Mouse (Mus musculus): ENCODE measurements at regions not wholly inside any gene's neighbourhood (a gene's known extent, or its start where the extent isn't known, plus 50 kb on each side); places are given as distances from the start of the nearest gene placed in this dataset.

DNA sequence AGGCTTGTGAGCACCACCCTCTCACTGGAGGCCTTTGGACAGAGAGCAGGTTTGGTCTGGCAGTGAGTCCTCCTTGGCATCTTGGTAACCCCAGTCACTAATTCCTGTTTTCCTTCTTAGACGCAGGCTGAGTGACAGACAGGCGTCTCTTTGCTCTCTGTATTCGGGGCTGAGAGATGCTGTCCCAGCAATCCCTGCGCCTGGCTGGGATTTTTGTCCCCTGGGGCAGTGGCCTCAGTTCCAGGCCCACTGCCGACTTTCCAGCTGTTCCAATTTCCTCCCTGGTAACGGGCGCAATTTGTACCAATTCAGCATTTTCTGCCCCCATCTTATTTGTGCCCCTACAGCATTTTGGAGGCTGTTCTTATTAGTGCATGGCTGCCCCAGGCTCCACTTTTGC, 118.5 kb upstream of the Irx6 start:
- Histone ChIP-seq H3K4me2 (ENCODE audit: low read depth, low read length) (no peak overlapping the region), H3K36me3 (ENCODE audit: control insufficient read depth, insufficient read depth, low read length) (no peaks in the 10 kb centered on the region), H3K4me1 (ENCODE audit: control insufficient read depth, insufficient read depth, low read length) (no peaks in the 10 kb centered on the region), H3K27me3 (ENCODE audit: control insufficient read depth, insufficient read depth, low read length) (no peaks in the 10 kb centered on the region), H3K9ac (ENCODE audit: low read length) (no peak overlapping the region), H3K9me3 (replicated peaks; ENCODE audit: control insufficient read depth, low read length) (no peaks in the 10 kb centered on the region), H3K4me3 (replicated peaks; ENCODE audit: low read length) (no peak overlapping the region), H3K27ac (ENCODE audit: low read length) (no peak overlapping the region)
- WGBS, result 78% methylated on average over 7 of the region's 7 CpGs
- no peak for ATAC-seq (ENCODE audit: insufficient read depth, low FRiP score)

DNA sequence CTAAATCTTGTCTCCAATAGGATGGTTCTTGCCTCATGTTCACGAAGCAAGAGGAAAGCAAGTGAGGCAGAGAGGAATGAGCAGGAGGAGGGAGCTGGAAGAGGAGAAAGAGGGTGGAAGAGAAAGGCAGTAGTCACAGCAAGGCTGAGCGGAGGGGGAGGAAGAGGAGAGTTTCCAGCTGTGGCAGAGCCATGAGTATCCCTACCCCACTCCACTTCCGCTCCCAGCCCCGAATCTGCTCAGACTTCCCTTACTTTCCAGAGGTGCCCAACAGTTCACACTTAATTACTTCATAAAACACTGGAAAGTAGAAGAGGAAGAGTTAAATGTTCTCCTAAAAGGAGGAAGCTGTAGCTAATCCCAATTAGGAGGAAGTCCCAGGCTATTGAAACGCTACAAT, 111.6 kb upstream of the Irx6 start:
- no peaks in the 10 kb centered on the region for H3K4me1 ChIP-seq (ENCODE audit: control insufficient read depth, insufficient read depth, low read length)
- WGBS, result 70% methylated on average over 5 of the region's 5 CpGs
- H3K36me3 ChIP-seq (ENCODE audit: control insufficient read depth, insufficient read depth, low read length), result no peaks in the 10 kb centered on the region
- no peak for ATAC-seq (ENCODE audit: insufficient read depth, low FRiP score)
- H3K27ac ChIP-seq (ENCODE audit: low read length), result no peak overlapping the region
- no peak overlapping the region for H3K4me2 ChIP-seq (ENCODE audit: low read depth, low read length)
- H3K27me3 ChIP-seq (ENCODE audit: control insufficient read depth, insufficient read depth, low read length), result no peaks in the 10 kb centered on the region
- H3K9ac ChIP-seq (ENCODE audit: low read length), result no peak overlapping the region
- no peaks in the 10 kb centered on the region for H3K9me3 ChIP-seq (replicated peaks; ENCODE audit: control insufficient read depth, low read length)
- H3K4me3 ChIP-seq (replicated peaks; ENCODE audit: low read length), result no peak overlapping the region

DNA sequence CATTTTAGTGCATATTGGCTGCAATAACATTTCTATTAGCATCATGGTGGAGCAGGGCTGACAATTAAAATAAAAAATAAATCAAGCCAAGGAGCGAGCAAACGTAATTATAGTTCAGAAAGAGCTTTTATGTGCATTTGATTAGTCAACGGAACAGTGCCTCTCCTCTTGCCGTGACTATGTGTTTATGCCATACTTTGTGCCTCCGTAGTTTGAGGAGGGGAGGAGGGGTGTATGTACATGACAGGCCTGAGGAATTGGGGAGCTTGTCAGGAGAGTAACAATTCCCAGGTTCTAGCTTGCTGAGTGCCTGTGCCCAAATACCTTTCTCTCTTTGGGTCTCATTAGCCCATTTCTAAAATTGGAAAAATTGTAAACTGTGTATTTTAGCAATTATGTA, 111.1 kb upstream of the Irx6 start:
- no peak overlapping the region for H3K4me2 ChIP-seq (ENCODE audit: low read depth, low read length)
- H3K4me3 ChIP-seq (replicated peaks; ENCODE audit: low read length), result no peak overlapping the region
- no peaks in the 10 kb centered on the region for H3K36me3 ChIP-seq (ENCODE audit: control insufficient read depth, insufficient read depth, low read length)
- H3K27ac ChIP-seq (ENCODE audit: low read length), result no peak overlapping the region
- H3K27me3 ChIP-seq (ENCODE audit: control insufficient read depth, insufficient read depth, low read length), result no peaks in the 10 kb centered on the region
- H3K9ac ChIP-seq (ENCODE audit: low read length), result no peak overlapping the region
- ATAC-seq (ENCODE audit: insufficient read depth, low FRiP score), result no peak
- no peaks in the 10 kb centered on the region for H3K9me3 ChIP-seq (replicated peaks; ENCODE audit: control insufficient read depth, low read length)
- WGBS, result 65% methylated on average over 5 of the region's 5 CpGs
- H3K4me1 ChIP-seq (ENCODE audit: control insufficient read depth, insufficient read depth, low read length), result no peaks in the 10 kb centered on the region

DNA sequence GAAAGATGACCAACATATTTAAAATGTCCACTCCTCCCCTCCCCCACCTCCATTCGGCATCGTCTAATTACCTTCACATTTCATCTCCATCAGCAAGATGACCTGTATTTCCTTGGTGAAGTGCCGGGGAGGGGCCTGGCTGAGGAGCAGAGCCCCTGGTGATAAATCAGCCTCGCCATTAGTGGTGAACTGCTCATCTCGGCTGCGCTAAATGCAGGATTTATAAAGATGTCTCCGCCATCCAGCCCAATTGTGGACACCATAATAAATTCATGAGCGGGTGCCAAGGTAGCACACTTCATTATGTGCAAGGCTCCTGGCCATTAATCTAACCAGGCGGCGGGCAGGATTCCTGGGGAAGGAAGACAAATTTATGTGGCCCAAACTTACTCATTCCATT, 104.4 kb upstream of the Irx6 start:
- no peaks in the 10 kb centered on the region for H3K27me3 ChIP-seq (ENCODE audit: control insufficient read depth, insufficient read depth, low read length)
- ATAC-seq (ENCODE audit: insufficient read depth, low FRiP score), result no peak
- no peaks in the 10 kb centered on the region for H3K9me3 ChIP-seq (replicated peaks; ENCODE audit: control insufficient read depth, low read length)
- no peak overlapping the region for H3K4me2 ChIP-seq (ENCODE audit: low read depth, low read length)
- no peak overlapping the region for H3K4me3 ChIP-seq (replicated peaks; ENCODE audit: low read length)
- WGBS, result 43% methylated on average over 10 of the region's 10 CpGs
- H3K36me3 ChIP-seq (ENCODE audit: control insufficient read depth, insufficient read depth, low read length), result no peaks in the 10 kb centered on the region
- no peak overlapping the region for H3K9ac ChIP-seq (ENCODE audit: low read length)
- H3K4me1 ChIP-seq (ENCODE audit: control insufficient read depth, insufficient read depth, low read length), result no peaks in the 10 kb centered on the region
- H3K27ac ChIP-seq (ENCODE audit: low read length), result no peak overlapping the region

DNA sequence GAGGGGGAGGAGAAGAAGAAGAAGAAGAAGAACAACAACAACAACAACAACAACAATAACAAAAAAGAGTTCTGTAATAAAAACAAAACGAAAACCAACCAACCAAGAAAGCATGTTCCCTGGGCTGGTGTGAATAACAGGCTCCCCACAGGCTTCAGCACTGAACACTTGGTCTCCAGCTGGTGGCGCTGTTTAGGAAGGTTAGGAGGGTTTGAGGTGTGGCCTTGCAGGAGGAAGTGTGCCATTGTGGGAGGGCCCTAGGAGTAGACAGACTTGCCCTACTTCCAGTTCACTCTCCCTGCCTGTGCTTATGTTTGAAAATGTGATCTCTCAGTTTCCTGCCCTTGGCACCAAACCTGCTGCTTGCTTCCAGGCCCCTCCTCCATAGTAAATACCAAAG, 94.6 kb upstream of the Irx6 start:
- no peak for ATAC-seq (ENCODE audit: insufficient read depth, low FRiP score)

DNA sequence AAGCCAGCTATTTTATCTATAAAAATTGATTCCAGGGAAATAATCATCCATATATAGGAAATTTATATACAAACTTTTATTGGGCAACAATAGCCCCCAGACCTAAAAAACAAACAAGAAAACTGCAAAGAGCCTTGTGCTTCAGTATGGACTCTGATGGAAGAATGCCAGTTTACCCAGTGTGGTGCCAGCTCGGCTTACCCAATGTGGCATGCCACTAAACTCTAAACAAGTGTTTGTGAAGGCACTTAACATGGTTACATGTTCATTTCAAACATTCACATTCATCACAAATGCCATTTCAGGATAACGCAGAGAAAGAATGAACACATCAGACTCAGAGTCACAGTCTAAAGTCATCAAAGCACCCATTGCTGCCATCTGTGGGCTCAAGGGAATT, 93.0 kb upstream of the Irx6 start:
- Histone ChIP-seq H3K4me1 (ENCODE audit: control insufficient read depth, insufficient read depth, low read length) (no peaks in the 10 kb centered on the region), H3K9me3 (replicated peaks; ENCODE audit: control insufficient read depth, low read length) (no peaks in the 10 kb centered on the region), H3K9ac (ENCODE audit: low read length) (no peak overlapping the region), H3K4me2 (ENCODE audit: low read depth, low read length) (no peak overlapping the region), H3K4me3 (replicated peaks; ENCODE audit: low read length) (no peak overlapping the region), H3K36me3 (ENCODE audit: control insufficient read depth, insufficient read depth, low read length) (no peaks in the 10 kb centered on the region), H3K27ac (ENCODE audit: low read length) (no peak overlapping the region), H3K27me3 (ENCODE audit: control insufficient read depth, insufficient read depth, low read length) (no peaks in the 10 kb centered on the region)
- ATAC-seq (ENCODE audit: insufficient read depth, low FRiP score), result no peak
- WGBS, result 73% methylated on average over 2 of the region's 2 CpGs

More for the DNA sequence above, 94.6 kb upstream of the Irx6 start:
- H3K9ac ChIP-seq (ENCODE audit: low read length), result no peak overlapping the region
- H3K4me2 ChIP-seq (ENCODE audit: low read depth, low read length), result no peak overlapping the region
- 72% methylated on average over 2 of the region's 2 CpGs for WGBS
- no peak overlapping the region for H3K27ac ChIP-seq (ENCODE audit: low read length)
- no peaks in the 10 kb centered on the region for H3K9me3 ChIP-seq (replicated peaks; ENCODE audit: control insufficient read depth, low read length)
- no peak overlapping the region for H3K4me3 ChIP-seq (replicated peaks; ENCODE audit: low read length)
- no peaks in the 10 kb centered on the region for H3K36me3 ChIP-seq (ENCODE audit: control insufficient read depth, insufficient read depth, low read length)
- no peaks in the 10 kb centered on the region for H3K4me1 ChIP-seq (ENCODE audit: control insufficient read depth, insufficient read depth, low read length)
- no peaks in the 10 kb centered on the region for H3K27me3 ChIP-seq (ENCODE audit: control insufficient read depth, insufficient read depth, low read length)

DNA sequence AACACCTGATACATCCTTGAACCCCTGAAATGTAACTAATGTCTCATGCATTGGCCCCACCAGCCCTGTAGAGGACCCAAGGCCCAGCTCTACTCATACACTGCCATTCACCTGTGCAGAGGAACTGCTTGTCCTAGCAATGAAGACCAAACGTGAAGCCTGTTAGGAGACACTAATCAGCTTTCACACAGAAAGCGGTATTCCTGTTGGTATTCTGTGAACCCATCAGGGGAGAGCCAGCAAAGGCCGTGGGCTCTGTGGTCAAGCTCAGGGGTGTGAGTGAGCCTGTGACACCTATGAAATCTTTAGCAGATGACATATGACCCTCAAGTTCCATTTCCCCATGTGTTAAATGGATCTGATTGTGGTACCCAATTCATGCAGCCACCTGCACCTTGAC, 73.3 kb upstream of the Irx6 start:
- H3K4me3 ChIP-seq (replicated peaks; ENCODE audit: low read length), result no peak overlapping the region
- 84% methylated on average over 3 of the region's 3 CpGs for WGBS
- no peaks in the 10 kb centered on the region for H3K9me3 ChIP-seq (replicated peaks; ENCODE audit: control insufficient read depth, low read length)
- H3K36me3 ChIP-seq (ENCODE audit: control insufficient read depth, insufficient read depth, low read length), result no peaks in the 10 kb centered on the region
- H3K27ac ChIP-seq (ENCODE audit: low read length), result no peak overlapping the region
- no peaks in the 10 kb centered on the region for H3K27me3 ChIP-seq (ENCODE audit: control insufficient read depth, insufficient read depth, low read length)
- no peak overlapping the region for H3K9ac ChIP-seq (ENCODE audit: low read length)
- no peak for ATAC-seq (ENCODE audit: insufficient read depth, low FRiP score)
- no peak overlapping the region for H3K4me2 ChIP-seq (ENCODE audit: low read depth, low read length)
- H3K4me1 ChIP-seq (ENCODE audit: control insufficient read depth, insufficient read depth, low read length), result no peaks in the 10 kb centered on the region

DNA sequence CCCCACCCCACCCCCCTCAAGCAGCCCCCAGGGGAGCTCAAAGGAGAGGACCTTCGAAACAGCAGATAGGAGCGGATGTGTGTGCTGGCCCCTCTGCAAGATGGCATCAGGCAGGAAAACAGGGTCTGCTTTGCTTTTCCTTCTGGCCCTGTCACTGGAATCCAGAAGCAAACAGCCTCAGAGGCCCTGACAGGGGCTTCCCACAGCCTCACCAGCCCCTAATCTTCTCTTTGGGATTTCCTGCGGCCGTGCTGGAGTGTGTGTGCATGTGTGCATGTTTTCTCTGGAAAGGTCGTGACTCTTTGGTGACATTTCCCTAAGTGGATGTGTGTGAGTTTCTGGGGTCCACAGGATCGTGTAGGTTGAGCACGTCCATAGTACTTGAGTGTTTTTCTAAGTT, 71.1 kb upstream of the Irx6 start:
- no peak overlapping the region for H3K27ac ChIP-seq (ENCODE audit: low read length)
- no peaks in the 10 kb centered on the region for H3K4me1 ChIP-seq (ENCODE audit: control insufficient read depth, insufficient read depth, low read length)
- no peaks in the 10 kb centered on the region for H3K27me3 ChIP-seq (ENCODE audit: control insufficient read depth, insufficient read depth, low read length)
- no peak overlapping the region for H3K4me2 ChIP-seq (ENCODE audit: low read depth, low read length)
- H3K9ac ChIP-seq (ENCODE audit: low read length), result no peak overlapping the region
- H3K9me3 ChIP-seq (replicated peaks; ENCODE audit: control insufficient read depth, low read length), result no peaks in the 10 kb centered on the region
- no peaks in the 10 kb centered on the region for H3K36me3 ChIP-seq (ENCODE audit: control insufficient read depth, insufficient read depth, low read length)
- H3K4me3 ChIP-seq (replicated peaks; ENCODE audit: low read length), result no peak overlapping the region
- 47% methylated on average over 7 of the region's 7 CpGs for WGBS
- no peak for ATAC-seq (ENCODE audit: insufficient read depth, low FRiP score)

DNA sequence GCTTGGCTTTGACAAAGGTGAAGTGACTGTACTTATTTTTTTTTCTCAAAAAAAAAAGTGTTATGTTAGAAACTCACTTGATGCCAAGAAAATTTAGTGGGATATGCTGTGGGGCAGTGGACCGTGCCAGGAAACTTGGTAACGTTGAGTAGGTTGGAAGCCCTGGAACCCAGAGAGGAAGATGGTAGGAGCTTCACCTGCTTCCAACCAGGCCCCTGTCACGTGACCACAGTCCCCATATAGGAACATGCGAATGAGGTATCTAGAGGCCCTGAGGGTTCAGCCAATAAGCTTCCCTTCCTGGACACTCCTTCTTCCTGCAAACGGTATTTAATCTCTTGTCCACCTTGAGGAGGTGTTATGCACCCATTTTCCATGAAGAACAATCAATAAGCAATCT, 68.5 kb upstream of the Irx6 start:
- no peak for ATAC-seq (ENCODE audit: insufficient read depth, low FRiP score)
- Histone ChIP-seq H3K27ac (ENCODE audit: low read length) (no peak overlapping the region), H3K9ac (ENCODE audit: low read length) (no peak overlapping the region), H3K9me3 (replicated peaks; ENCODE audit: control insufficient read depth, low read length) (no peaks in the 10 kb centered on the region), H3K27me3 (ENCODE audit: control insufficient read depth, insufficient read depth, low read length) (no peaks in the 10 kb centered on the region), H3K36me3 (ENCODE audit: control insufficient read depth, insufficient read depth, low read length) (no peaks in the 10 kb centered on the region), H3K4me1 (ENCODE audit: control insufficient read depth, insufficient read depth, low read length) (no peaks in the 10 kb centered on the region), H3K4me3 (replicated peaks; ENCODE audit: low read length) (no peak overlapping the region), H3K4me2 (ENCODE audit: low read depth, low read length) (no peak overlapping the region)
- 79% methylated on average over 5 of the region's 5 CpGs for WGBS

DNA sequence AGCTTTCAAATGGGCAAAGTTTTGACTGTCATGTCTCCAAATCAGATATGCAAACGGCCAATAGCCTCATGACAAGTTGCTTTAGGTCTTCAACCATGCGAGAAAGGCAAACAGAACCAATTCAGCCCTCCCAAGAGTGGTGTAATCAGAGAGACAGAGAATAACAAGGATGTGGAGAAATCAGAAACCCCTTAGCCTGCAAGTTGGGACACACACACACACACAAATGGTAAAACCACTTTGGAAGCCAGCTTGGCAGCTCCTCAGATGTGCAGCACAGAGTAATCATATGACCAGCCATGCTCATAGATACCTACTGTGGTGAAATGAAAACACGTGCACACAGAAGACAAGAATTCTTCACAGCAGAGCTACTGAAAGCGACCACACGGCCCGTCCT, 66.5 kb upstream of the Irx6 start:
- no peak overlapping the region for H3K4me3 ChIP-seq (replicated peaks; ENCODE audit: low read length)
- no peak overlapping the region for H3K9ac ChIP-seq (ENCODE audit: low read length)
- no peak overlapping the region for H3K4me2 ChIP-seq (ENCODE audit: low read depth, low read length)
- H3K27ac ChIP-seq (ENCODE audit: low read length), result no peak overlapping the region
- no peaks in the 10 kb centered on the region for H3K36me3 ChIP-seq (ENCODE audit: control insufficient read depth, insufficient read depth, low read length)
- WGBS, result 69% methylated on average over 6 of the region's 6 CpGs
- no peaks in the 10 kb centered on the region for H3K4me1 ChIP-seq (ENCODE audit: control insufficient read depth, insufficient read depth, low read length)
- no peak for ATAC-seq (ENCODE audit: insufficient read depth, low FRiP score)
- H3K9me3 ChIP-seq (replicated peaks; ENCODE audit: control insufficient read depth, low read length), result no peaks in the 10 kb centered on the region
- no peaks in the 10 kb centered on the region for H3K27me3 ChIP-seq (ENCODE audit: control insufficient read depth, insufficient read depth, low read length)
